Mouse (Mus musculus) right cerebral cortex, adult 2 months (tissue): ENCODE data around the gene Mpzl2.

ENCODE experiments used
- DNase-seq, 2 experiments: peaks; one replicate each; pipeline ENCODE4 v3.0.0; 2021 to 2022; ENCODE audit warnings: low spot score in 2 of 2

Mpzl2 gene

DNA sequence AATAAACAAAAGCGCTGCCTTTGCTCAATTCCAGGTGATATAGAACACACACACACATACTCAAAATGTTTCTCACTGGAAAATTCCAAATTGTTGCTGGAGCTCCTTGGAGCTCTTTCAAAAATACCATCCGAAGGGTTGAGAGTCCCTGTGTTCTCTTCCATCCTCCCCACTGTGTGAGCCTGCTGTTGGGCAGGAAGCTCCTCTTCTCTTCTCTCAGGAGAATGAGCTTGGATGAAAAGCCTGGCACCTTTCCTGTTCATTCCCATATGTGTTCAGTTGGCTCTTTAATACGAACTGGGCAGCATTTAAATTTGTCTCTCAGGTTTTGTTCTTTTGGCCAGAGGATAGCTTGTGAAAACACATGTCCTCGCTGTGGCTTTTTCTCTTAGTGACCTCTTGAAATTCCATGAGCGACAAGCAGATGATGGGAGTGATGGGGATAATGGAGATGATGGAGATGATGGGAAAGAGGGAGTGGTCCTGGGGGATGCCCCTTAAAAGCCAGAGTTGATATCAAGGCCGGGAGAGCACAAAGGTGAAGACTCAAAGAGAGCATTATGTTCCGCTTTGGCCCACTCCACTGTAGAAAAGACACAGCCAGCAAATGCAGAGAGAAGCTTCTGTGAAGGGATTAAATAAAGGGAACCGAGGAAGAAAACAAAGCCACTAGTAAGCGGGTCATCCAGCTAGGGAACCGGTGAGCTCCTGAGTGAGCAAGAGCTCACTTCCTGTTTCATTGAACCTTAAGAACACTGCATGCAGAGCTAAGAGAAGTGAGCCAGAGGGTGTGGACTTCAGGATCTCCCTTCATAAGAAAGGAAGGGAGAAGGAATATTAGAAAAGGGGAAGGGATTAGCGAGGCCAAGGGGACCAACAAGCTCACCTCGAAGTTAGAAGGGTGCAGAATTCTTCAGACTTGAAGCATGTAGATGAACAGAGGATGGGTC, 46.4 kb downstream of the Mpzl2 start:
- DNase-seq = no peak

DNA sequence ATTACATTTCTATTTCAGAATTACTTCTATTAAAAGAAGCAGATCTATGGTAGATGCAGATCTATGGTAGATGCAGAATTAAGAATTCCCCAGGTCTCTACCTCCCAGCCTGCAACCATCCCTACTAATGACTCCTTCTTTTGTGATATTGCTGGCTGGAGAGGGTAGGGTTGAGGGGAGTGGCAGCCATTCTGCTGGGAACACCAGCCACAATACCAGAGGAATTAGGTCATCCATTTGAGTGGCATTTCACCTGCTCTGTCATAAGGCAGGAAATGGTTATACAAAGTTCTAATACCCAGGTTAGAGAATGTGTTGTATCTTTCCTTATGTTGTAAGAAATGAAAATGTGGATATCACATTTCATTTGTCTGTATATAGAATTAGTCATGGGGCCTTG, 48.4 kb downstream of the Mpzl2 start:
- DNase-seq = no peak

DNA sequence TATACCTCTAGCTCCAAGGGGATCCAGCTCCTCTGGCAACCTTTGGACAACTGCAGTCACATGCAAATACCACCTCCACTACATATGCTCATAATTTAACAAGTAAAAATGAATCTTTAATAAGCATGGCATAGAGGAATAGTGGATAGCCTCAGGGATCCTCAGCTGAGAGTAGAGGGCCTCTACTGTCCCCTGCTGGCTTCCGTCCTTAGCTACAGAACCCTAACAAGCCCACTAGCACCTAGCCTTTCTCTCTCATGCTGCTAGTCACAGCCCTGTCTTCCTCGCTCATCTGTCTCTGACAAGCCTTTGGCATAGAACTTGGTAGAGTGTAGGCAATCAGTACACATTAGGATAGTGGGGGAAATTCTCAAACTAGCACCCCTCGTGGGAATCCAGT, 51.2 kb downstream of the Mpzl2 start:
- no peak for DNase-seq

DNA sequence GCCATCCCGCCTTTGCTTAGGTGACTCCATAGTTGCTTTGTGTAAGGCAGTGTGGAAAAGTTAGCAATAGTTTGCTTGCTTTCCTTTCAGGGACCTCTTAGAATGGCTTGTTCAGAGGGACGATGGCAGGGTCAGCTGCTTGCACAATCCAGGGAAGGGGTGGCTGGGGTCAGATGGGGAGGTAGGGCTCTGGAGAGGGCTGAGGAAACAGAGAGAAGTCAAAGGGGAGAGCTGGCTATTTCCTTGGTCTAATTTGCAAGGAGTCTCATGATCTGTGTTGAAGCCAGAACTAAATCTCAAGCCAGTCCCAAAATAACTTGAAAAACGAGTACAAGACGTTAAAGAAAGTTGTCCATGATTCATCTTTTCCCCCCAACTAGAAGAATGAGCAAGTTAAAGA, 53.0 kb downstream of the Mpzl2 start:
- DNase-seq = no peak

- no peak for DNase-seq
Observed at GRCm38 (mm10) chr9:45095149-45095937, 55.7 kb downstream of the Mpzl2 start.

DNA sequence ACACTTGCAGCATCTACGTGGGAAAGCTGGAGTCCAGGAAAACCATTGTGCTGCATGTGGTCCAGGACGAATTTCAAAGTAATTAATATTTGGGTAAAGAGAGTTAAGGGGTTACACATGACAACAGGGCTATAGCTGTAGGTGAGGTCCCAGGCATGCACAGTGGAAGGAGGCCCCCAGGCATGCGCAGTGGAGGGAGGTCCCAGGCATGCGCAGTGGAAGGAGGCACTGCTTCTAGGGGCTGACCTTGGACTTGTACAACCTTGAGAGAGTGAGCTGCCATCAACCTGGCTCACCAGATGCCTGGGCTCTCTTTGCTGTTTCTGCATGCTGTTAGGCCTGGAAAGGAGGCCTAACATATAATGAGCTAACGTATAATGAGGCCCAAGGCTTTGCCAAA, 58.3 kb downstream of the Mpzl2 start:
- no peak for DNase-seq

- DNase-seq = no peak
Observed at GRCm38 (mm10) chr9:45098426-45098825, 58.8 kb downstream of the Mpzl2 start.

GRCm38 (mm10) chr9:45102528-45102927, 62.9 kb downstream of the Mpzl2 start:
- DNase-seq = no peak

DNA sequence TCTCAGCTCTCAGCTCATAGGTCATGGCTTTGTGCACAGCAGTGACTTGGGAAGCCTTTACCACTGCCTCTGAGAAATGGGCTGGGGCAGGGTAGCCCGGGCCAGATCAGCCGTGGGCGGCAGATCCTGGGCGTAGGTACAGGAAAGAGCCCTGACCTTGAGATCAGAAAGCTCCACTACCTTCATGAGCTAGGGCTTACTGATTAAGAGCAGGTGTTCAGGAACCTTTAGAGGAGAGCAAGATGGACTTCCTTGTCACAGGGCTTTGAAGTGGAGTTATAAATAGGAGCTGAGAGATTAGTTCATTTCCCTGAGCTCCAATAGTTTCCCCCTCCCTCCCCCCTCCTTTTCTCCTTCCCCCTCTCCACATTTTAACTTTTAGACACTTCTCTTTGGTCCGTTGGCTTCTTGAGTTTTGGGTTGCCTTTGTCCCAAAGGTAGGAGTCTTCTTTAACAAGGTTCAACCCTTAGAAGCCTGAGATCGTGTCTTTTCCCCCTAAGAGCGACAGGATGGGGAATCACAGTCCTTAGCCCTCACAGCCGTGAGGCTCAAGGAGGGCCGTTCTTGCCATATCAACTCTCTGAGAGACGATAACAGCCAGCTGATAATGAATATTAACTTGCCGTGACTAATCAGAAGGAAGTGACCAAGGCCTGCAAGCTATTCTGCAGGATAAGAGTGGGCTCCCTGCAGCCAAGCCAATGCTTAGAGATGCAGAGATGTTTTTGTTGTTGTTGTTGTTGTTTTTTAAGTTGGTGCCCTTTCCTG, 63.8 kb downstream of the Mpzl2 start:
- no peak for DNase-seq
